Mouse (Mus musculus): Measurements from ENCODE around the gene Rad50.

DNA sequence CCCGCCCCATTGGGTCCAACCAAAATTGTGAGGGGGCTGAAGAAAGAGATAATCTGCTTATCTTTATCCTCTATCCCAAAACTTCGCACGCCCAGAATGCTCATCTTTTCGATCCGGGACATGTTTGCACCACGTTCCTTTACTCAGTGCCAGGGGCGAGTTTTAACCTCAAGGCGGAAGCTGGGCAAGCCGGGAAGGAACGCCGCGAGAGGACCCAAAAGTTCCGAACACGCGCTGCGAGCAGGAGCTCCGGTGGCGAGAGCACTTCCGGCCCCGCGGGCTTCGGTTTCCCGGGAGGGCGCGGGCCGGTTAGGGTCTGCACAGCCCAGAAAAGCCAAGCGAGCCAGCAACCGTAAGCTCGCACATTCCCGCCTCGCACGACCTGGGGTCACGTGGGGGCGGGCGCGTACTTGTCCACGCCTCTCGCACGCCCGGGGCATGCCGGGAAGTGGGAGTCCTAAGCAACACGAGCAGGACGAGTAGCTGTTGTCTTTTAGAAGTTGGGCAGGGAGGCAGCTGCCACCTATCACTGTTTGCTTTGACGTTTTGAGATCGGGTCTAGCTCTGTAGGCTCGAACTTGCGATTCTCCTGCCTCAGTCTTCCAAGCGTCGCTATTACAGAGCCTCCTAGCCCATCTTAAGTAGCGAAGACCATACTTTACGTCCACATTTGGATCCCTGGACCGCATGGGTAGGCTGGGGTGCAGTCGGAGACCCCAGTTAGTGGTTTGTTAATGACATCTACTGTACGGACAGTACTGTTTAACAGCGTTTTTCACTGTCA lies at the start of gene Rad50:
- TF ChIP-seq CTCF (IDR thresholded peaks at IDR 0.05; ENCODE audit: extremely low read depth, insufficient read length, insufficient replicate concordance, low read depth, low read length): no peak
- TF ChIP-seq POLR2A (IDR thresholded peaks at IDR 0.05; ENCODE audit: low read depth, low read length): peak; percentile 77
